Mouse (Mus musculus) embryonic stem cell, embryonic (primary cell): ENCODE data around the gene Gm20388.

ENCODE experiments used
- CTCF ChIA-PET, 4 experiments: fragments of 300-600 bp in 2 of 4; fragments of 350-600 bp in 2 of 4; sonication (Branson Sonifier 250); formaldehyde crosslinking; loops; one replicate each; lab custom pipeline; 2022; ENCODE audit warnings: inconsistent platforms in 2 of 4; lab: Charles Lee
- POLR2A ChIA-PET, 4 experiments: fragments of 300-600 bp in 2 of 4; fragments of 350-600 bp in 2 of 4; sonication (Branson Sonifier 250); formaldehyde crosslinking; loops; one replicate each; lab custom pipeline; 2022; ENCODE audit warnings: antibody characterized with exemption in 4 of 4, inconsistent platforms in 1 of 4; lab: Charles Lee

Gene Gm20388

DNA sequence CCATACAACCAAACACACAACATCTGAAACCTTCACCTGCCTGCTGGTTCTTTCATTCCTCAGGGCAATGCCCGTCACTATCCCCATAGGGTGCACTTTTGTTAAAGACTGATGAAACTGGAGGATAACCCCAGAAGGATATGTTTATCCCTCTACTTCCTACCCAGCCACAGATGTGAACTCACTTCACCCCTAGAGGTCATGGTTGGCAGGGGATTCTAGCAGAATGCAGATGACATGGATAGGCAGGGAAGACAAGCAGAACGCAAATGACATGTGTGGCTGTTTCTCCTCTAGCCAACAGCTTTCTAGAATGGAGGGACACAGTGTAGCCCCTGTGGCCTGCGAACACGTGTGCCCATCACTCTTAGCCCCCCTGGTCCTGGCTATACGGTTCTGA lies 2816.8 kb downstream of the Gm20388 start:
- CTCF ChIA-PET: no interaction called here
- POLR2A ChIA-PET: interaction anchor here in 1 of 4 experiments (0.7 kb wide), 1 partner anchor 976 kb away, joined by 3 read pairs; no protein-coding TSS in a partner anchor

DNA sequence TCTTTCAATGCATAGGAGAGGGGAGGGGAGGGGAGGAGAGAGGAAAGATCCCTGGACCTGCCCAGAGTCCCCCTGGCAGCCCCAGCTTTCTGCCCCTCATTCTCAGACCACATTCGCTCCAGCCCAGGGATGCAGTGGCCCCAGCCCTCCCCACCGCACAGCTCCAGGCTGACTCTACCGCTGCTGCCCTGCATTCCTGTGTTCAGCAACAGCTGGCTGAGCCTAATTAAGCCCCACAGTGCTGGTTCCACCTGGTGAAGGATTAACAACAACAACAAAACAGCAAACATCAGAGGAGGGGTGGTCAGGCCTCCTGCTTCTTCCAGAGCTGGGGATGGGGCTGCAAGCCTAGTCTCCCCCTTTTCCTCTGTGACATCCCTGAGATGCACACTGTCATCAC lies 2818.0 kb downstream of the Gm20388 start:
- CTCF ChIA-PET: interaction anchor here in 1 of 4 experiments (1.1 kb wide), 1 partner anchor 19 kb away, joined by 4 read pairs; no protein-coding TSS in a partner anchor
- POLR2A ChIA-PET: interaction anchor here in 1 of 4 experiments (0.7 kb wide), 1 partner anchor 159 kb away, joined by 3 read pairs; no protein-coding TSS in a partner anchor

DNA sequence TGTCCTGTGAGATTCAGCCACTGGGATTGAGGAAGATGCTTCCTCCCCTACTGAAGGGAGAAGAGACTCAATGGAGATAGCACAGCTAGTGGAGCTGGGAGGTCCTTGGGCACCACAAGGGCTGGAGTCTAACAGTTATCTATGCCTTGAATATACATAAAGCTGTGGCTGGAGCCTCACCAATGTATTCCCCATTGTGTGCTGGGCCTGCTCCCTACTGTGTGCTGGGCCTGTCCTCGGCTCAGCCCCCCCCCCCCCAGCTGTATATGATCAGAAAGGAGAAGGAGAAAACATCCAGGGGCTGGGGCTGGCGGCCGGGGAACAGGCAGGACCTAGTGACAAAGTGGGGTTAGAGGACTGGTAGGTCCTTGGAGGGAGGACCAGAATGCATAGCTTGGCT lies 2824.5 kb downstream of the Gm20388 start:
- CTCF ChIA-PET: interaction anchor here in 1 of 4 experiments (0.5 kb wide), 1 partner anchor 1343 kb away, joined by 3 read pairs; no protein-coding TSS in a partner anchor

DNA sequence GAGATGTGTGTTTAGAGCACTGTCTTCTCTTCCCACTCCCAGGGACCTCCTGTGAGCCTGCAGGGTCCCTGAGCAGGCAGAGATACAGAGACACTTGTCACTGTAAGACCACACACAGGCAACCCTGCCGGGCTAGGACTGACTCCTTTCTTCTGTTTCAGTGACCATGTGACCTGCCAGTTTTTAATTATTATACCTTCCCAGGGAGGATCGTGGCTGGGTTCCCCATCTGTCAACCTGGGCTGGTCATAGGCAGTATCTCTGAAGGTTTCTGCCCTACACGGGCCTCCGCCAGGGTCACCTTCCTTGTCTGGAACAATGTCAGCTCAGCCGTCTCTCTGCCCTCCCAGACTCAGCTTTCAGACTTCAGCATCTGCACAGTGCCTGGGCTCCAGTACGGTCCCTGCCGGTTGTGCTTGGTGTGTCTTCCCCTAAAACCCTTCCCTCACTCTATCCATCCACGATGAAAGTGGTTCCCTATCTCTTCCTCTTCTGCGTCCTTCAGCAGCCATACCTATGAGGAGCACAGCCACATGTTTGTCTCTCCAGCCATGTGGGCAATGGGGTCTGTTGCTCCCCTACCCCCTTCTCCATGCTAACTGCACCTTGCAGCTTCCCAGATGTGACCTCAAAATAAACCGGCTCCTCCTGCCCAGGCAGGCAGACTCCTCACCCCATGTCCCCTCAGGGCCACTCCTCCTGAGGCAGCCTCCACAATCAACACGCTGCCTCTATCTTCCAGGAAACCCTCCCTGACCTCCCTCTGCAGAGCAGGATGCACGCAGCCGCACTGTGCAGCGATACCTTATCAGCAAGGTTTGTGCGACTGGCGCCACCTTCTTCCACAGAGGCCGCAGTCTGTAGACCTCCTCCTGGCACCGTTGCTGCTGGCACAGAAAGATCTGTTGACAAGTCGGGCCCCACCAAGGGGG lies 2825.2 kb downstream of the Gm20388 start:
- CTCF ChIA-PET: interaction anchor here in 1 of 4 experiments (0.5 kb wide), 1 partner anchor 1344 kb away, joined by 3 read pairs; no protein-coding TSS in a partner anchor
- POLR2A ChIA-PET: interaction anchor here in 1 of 4 experiments (1.5 kb wide), 1 partner anchor 12 kb away, joined by 3 read pairs; no protein-coding TSS in a partner anchor

More for the DNA sequence above, 2824.5 kb downstream of the Gm20388 start:
- POLR2A ChIA-PET: interaction anchor here in 1 of 4 experiments (1.5 kb wide), 1 partner anchor 13 kb away, joined by 3 read pairs; no protein-coding TSS in a partner anchor

DNA sequence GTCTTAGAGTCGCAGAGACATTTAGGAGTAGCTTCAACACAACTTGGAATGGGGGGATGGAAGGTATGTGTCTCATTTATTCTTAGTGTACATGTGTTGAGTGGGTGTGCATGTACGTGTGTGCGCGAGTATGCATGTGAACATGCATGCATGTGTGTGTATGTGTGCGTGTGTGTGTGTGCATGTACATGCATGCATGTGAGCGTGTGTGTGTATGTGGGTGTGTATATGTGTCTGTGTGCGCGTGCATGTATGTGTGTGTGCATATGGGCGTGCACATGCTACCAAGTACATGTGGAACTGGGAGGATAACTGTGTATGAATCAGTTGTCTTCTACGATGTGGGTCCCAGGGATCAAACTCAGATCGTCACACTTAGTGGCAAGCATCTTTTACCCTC lies 2826.0 kb downstream of the Gm20388 start:
- CTCF ChIA-PET: interaction anchor here in 1 of 4 experiments (0.9 kb wide), 1 partner anchor 77 kb away, joined by 3 read pairs; no protein-coding TSS in a partner anchor

DNA sequence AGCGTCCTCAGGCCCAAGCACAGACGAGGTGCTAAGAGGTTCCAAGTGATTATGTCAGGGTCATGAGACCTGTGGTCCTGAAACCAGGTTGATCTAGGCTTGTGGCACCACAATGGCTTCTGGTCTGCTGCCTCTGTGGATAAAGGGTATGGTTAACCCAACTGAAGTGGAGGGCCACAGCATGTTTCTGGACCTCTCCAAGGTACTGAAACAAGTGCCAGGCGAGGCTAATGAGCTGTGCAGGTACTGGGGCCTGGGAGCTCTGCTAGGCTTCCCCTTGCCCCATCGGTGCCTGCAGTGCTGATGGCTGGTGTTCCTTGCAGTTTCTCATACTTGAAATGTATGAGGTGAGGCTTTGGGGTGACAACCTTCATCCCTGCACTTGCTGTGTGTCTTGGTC lies 2826.4 kb downstream of the Gm20388 start:
- ChIA-PET CTCF (interaction anchor here in 1 of 4 experiments (0.9 kb wide), 1 partner anchor 77 kb away, joined by 3 read pairs; no protein-coding TSS in a partner anchor), POLR2A (interaction anchor here in 2 of 4 experiments (1.0 to 1.6 kb wide), 2 partner anchors 12 to 126 kb away, joined by 3 read pairs; partner anchors contain the start of gene Galns (in 1 of the 2))

More for the DNA sequence above, 2826.0 kb downstream of the Gm20388 start:
- POLR2A ChIA-PET: interaction anchor here in 2 of 4 experiments (1.0 to 1.5 kb wide), 2 partner anchors 11 to 126 kb away, joined by 3 read pairs; partner anchors contain the start of gene Galns (in 1 of the 2)

DNA sequence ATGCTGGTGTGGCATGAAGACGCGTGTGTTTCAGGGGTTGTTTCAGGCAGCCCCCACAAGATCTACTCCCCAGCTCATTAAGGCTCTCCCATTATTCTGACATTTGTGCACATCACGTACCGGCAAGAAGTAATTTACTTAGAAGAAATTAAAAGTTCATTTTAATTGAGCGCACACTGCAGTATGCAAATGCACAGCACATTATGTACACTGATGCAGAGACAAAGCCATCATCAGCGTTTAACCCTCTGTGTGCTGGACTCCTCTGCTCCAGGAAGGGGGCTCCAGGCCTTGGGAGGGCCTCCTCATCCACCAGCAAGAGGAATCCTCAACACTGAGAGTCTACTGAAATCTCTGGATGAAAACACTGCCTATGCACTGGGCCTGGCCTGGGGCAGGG lies 2827.2 kb downstream of the Gm20388 start:
- ChIA-PET CTCF (no interaction called here), POLR2A (interaction anchor here in 1 of 4 experiments (1.6 kb wide), 1 partner anchor 11 kb away, joined by 3 read pairs; no protein-coding TSS in a partner anchor)

DNA sequence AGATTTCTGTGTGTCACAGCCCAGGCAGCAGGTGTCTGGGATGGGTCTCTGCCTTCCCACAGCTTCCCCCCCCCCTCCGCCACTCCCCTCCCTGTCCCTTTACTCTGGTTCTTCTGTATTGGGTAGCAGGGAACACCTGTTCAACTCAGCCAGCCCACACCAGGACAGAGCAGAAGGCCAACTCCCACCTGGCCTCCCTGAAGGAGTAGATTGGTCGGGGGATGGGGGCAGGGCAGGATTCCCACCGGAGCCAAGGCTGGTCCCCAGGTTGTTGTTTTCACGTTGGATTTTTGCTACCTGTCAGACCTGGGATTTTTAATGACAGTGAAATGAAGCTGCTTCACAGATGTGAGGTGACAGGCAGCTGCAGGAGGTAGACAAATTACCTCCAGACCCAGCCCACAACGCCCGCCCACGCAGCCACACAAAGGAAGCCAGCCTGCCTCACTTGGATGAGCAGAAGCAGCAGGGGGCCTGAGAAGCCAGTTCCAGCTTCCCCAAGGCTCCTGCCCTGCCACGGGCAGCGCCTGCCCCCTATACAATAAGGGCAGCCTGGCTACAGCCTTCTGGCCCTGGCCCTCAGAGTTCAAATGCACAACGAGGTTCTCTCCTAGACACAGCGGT lies 2828.6 kb downstream of the Gm20388 start:
- CTCF ChIA-PET: interaction anchor here in 1 of 4 experiments (0.6 kb wide), 1 partner anchor 42 kb away, joined by 3 read pairs; no protein-coding TSS in a partner anchor
- POLR2A ChIA-PET: interaction anchor here in 2 of 4 experiments (0.6 to 1.3 kb wide), 3 partner anchors 10 to 194 kb away, joined by 3 to 4 read pairs (median 3); no protein-coding TSS in a partner anchor

DNA sequence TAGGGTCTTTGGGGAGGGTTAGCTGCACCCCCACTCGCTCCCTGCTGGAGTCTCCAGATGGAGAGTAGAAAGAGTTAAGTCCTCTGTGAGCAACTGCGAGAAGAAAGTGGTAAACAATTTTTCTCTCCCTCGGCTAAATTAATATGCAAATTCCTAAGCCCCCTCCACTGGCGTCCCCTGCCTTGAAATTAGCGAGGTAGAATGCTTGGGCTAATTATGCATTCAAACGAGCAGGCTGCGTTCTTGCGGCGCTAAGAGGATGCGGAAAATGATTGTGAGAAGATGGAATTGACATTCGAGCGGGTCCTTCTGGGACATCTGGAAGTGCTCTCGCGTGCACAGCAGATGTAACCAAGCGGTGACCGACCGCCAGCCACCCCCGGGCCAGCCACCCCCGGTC lies 2831.8 kb downstream of the Gm20388 start:
- ChIA-PET CTCF (interaction anchor here in 1 of 4 experiments (0.6 kb wide), 1 partner anchor 1443 kb away, joined by 3 read pairs; no protein-coding TSS in a partner anchor), POLR2A (no interaction called here)

DNA sequence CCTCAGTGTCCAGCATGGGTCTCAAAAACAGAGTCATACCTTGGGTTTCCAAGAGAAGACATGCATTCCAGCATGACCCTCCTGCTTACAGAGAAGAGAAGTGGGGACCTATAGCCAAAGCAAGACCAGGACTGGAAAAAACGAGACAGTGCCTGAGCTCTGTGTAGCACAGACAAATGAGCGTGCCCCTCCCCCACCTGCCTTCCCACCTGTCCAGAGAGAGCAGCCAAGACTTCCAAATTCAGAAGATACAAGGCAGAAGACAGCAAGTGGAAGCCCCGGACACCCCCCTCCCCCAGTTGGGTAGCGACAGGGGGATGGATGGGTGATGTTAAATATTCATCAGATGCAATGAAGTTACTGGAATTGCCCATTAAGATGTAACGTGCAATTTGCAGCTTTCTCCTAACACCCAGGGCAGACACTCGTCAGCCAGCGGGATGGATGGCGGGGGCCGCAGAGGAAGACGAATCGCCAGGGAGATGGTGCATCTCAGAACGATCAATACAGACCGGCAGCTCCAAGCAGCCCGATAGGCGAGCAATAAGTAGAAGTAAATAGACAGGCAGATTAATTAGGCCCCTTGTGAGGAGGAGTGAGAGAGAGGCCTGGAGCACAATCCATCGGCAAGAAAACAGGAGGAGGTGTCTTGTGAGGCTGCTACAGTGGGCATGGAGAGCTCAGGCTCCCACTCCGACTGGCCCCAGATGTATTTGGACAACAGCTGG lies 2834.5 kb downstream of the Gm20388 start:
- ChIA-PET CTCF (interaction anchor here in 3 of 4 experiments (0.5 to 0.9 kb wide), 3 partner anchors 40 to 186 kb away, joined by 3 to 6 read pairs (median 4); no protein-coding TSS in a partner anchor), POLR2A (no interaction called here)

DNA sequence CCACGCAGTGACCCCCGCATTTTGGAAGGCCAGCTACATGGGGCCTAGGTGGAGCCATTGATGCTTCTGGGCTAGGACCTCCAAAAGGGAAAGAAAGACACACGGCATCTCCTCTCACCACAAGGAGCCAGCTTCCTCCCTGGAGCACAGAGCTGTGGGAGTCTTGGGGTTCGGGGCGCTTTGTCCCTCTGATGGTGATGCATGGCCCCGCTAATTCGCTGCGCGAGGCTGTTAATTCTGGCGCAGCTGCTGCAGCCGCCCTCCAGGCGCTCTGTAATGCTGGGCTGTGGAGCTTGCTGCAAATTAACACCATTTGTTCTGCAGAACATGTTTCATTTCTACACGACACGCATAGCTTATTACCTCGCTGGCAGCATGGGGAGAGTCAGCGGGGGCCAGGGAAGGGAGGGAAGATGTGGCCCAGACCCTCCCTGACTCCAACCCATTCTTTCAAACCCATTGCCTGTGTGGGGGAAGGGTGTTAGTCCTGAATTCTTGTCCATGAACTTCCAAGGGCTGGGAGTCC lies 2835.2 kb downstream of the Gm20388 start:
- ChIA-PET POLR2A (no interaction called here), CTCF (interaction anchor here in 3 of 4 experiments (0.5 to 0.9 kb wide), 3 partner anchors 89 to 220 kb away, joined by 3 to 6 read pairs (median 4); no protein-coding TSS in a partner anchor)

DNA sequence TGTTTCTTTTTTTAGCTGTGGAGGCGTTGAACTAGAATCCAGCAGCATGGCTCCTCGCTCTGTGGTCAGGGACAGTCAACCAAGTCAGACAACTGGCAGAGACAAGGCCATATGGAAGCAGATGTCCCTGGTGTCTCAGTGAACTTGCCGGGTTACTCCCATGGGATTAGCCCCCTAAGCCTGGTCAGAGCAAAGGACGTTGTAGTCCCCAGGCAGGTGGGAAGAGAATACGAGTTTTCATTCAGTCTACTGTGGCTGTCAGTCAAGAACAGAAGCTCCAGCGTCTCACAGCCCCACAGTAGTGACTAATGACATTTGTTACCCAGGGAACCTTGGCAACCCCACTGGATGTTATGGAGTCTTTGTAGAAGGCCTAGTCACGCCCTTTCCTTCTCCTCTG lies 2835.8 kb downstream of the Gm20388 start:
- POLR2A ChIA-PET: no interaction called here
- CTCF ChIA-PET: interaction anchor here in 1 of 4 experiments (0.9 kb wide), 1 partner anchor 188 kb away, joined by 4 read pairs; no protein-coding TSS in a partner anchor

DNA sequence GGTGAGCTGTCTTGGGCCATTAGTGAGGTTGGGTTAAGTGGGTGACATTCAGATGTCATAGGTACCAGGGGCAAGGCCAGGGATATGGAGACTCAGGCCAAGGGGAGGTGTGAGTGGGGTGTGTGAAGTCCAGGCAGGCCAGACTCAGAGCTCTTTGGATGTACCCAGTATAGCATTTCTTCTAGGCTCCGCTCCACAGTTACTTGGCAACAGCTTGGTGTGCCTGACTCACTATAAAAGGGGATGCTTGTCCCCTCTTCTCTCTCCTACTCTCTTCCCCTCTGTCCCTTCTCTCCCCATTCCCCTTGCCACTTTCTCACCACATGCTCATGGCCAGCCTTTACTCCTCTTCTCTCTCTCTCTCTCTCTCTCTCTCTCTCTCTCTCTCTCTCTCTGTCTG lies 2837.2 kb downstream of the Gm20388 start:
- CTCF ChIA-PET: interaction anchor here in 1 of 4 experiments (0.5 kb wide), 1 partner anchor 592 kb away, joined by 3 read pairs; no protein-coding TSS in a partner anchor
- POLR2A ChIA-PET: interaction anchor here in 1 of 4 experiments (1.3 kb wide), 1 partner anchor 12 kb away, joined by 3 read pairs; no protein-coding TSS in a partner anchor

DNA sequence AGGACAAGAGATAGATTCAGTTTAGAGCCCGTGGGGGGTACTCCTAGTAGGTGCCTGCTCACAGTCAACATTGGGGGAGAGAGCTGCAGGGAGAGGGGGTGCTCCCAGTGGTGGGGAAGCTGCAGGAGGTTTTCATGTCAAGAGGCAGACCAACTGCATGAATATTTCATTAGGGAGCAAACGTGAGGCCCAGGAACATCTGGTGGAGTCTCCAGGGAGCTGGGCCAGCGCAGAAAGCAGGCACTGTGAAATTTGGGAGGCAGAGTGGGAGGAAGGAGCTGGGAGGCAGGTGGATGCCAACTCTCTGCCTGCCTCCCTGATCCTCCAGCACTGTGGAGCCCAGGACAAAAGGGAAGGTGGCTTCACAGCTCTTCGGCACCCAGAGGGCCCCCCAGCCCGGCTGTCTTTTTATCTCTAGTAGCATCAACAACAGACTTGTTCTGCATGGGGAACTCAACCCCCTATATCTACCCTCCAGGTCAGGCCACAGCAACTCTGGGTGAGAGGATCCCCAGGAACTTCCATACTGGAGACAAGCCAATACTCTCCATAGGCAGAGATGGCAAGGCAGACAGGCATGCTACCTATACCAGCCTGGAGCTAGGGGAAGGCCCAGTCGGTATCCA lies 2838.8 kb downstream of the Gm20388 start:
- POLR2A ChIA-PET: interaction anchor here in 1 of 4 experiments (1.0 to 1.3 kb wide), 2 partner anchors 9 to 11 kb away, joined by 3 to 4 read pairs; no protein-coding TSS in a partner anchor
- CTCF ChIA-PET: no interaction called here

DNA sequence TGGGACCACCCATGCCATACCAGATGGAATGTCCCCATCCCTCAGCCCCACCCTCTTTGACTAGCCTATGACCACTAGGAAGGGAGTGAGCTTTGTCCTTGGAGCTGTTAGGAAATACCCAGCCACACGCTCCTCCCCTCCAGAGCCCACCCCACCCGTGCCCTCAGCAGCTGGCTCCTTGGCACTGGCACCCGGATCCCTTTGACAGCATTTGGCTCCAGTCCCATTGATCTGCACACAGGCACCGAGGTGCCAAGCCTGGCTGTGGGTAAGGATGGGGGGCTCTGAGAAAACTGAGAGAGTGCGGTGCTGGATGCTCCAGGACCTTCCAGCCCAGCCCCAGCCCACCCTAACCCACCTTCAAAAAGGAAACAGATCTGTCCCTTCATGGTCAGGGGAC lies 2840.7 kb downstream of the Gm20388 start:
- ChIA-PET POLR2A (no interaction called here), CTCF (no interaction called here)

DNA sequence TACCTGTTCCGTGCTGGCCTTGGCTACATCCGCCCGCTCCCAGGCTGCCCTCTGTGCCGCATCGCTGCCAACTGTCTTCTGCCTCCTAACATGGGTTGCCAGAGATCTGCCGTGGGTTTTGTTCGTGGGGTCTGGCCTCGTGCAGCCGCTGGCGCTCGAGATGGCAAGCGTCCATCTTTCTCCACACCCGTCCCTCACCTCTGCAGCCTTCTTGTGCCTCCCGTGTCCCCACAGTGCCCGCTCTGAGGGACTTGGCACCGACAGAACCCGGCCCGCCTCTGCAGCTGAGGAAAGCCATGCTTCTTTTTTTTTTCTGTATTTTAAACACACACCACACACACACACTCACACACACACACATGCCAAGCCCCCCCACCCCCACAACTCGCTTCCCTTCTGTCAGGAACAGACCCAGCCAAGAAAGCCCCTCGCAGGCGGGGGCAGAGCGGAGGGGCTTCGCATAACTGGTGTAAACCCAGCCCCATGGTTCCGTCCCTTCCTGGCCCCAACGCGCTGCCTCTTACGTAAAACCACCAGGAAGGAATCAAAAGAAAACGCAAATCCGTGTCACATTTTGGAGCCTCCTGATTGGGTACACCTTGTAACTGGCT lies 2841.6 kb downstream of the Gm20388 start:
- POLR2A ChIA-PET: no interaction called here
- CTCF ChIA-PET: no interaction called here
